Mouse (Mus musculus) lung, postnatal 0 days (tissue): ENCODE measurements around the gene Gm17657.

Experiments
- CTCF ChIP-seq: IDR thresholded peaks from 2 replicates; pipeline ENCODE4 v1.5.1; 2016; ENCODE audit warnings: antibody characterized with exemption, mild to moderate bottlenecking
- EP300 ChIP-seq: IDR thresholded peaks from 2 replicates; pipeline ENCODE4 v1.6.1; 2016; ENCODE audit warnings: antibody characterized with exemption, mild to moderate bottlenecking, control low read depth

GRCm38 (mm10) chr17:29474036-29474435, 75.4 kb downstream of the Gm17657 start:
- TF ChIP-seq CTCF: no peak
- no peak for TF ChIP-seq EP300
